Mouse (Mus musculus): ENCODE results near the gene Desi2. TPM values are rescaled to one million over a fixed set of nuclear protein-coding genes. Genes with fewer than 3 reads are reported as not detected.
"Not testable (repeated sequence)": the region's sequence is repeated elsewhere in the genome, so short reads cannot be mapped to it uniquely, and the experiment has no call there.

Desi2 gene
- polyA plus RNA-seq, 1 experiment from 2014 or later = 8.8 TPM

DNA sequence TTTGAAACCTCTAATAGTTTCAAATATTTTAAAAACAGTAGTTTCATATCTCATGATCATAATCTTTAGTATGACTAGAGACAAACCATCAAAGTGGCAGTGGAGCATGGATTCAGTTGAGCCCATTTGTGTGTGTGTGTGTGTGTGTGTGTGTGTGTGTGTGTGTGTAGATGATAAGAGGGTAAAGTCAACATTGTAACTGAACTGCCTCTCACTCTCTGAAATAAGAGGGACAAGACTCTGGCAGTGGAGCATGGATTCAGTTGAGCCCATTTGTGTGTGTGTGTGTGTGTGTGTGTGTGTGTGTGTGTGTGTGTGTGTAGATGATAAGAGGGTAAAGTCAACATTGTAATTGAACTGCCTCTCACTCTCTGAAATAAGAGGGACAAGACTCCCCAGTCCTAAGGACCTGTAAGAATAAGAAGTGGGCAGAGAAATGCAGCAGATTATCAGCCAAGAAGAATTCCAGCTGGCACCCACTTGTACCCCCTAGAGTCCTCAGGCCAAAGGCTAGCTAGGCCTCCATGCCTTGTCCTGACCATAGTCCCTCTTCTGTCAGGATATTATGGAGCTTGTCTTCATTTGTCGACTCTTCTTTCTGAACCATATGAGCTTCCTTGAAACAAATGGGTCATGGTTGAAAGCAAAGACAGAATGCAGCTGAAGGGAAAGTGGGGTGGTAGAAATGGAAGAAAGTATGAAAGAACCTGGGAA is 61.0 kb downstream of the Desi2 start:
- 83% methylated on average over 1 of the region's 1 CpGs for WGBS (ENCODE audit: insufficient replicate concordance)
- Histone ChIP-seq H3K36me3 (ENCODE audit: control insufficient read depth, insufficient read depth) (peaks cover 5% of the 10 kb centered on the region; the same call in 1 of the 2 replicates), H3K4me3 (ENCODE audit: low read depth, low read length) (no peak overlapping the region), H3K9me3 (replicated peaks; ENCODE audit: control insufficient read depth, low read length) (no peaks in the 10 kb centered on the region), H3K27me3 (ENCODE audit: control insufficient read depth, insufficient read depth, low read depth, low read length) (no peaks in the 10 kb centered on the region), H3K9ac (ENCODE audit: low read depth, low read length) (no peak overlapping the region), H3K4me2 (ENCODE audit: low read depth, low read length) (no peak overlapping the region), H3K27ac (ENCODE audit: low read length) (no peak overlapping the region), H3K4me1 (ENCODE audit: control insufficient read depth, low read depth, low read length) (no peaks in the 10 kb centered on the region)
- no peak for ATAC-seq (ENCODE audit: low read depth)

DNA sequence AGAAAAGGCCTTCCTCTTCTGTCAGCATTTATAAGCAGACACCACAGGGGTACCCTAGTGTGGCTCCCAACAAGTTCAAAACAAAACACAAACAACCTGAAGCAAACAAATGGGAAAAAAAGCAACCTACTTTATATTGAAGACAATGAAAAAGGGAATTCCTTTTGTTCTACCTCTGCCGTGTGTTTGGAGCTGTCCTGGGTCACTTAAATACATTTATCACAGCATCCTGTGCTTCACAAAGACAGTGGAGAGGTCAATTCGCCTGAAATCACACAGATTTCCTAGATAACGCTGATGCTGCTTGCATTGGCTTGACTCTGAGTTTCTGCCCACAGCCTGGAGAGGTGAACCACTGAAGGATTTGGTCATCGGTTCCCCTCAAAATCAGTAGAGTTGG is 67.4 kb downstream of the Desi2 start:
- Histone ChIP-seq H3K27me3 (ENCODE audit: control insufficient read depth, insufficient read depth, low read depth, low read length) (no peaks in the 10 kb centered on the region), H3K4me3 (ENCODE audit: low read depth, low read length) (no peak overlapping the region), H3K4me2 (ENCODE audit: low read depth, low read length) (no peak overlapping the region), H3K27ac (ENCODE audit: low read length) (no peak overlapping the region), H3K4me1 (ENCODE audit: control insufficient read depth, low read depth, low read length) (no peaks in the 10 kb centered on the region), H3K9ac (ENCODE audit: low read depth, low read length) (no peak overlapping the region), H3K36me3 (ENCODE audit: control insufficient read depth, insufficient read depth) (no peaks in the 10 kb centered on the region), H3K9me3 (replicated peaks; ENCODE audit: control insufficient read depth, low read length) (no peaks in the 10 kb centered on the region)
- no peak for ATAC-seq (ENCODE audit: low read depth)
- 71% methylated on average over 4 of the region's 4 CpGs for WGBS (ENCODE audit: insufficient replicate concordance)

DNA sequence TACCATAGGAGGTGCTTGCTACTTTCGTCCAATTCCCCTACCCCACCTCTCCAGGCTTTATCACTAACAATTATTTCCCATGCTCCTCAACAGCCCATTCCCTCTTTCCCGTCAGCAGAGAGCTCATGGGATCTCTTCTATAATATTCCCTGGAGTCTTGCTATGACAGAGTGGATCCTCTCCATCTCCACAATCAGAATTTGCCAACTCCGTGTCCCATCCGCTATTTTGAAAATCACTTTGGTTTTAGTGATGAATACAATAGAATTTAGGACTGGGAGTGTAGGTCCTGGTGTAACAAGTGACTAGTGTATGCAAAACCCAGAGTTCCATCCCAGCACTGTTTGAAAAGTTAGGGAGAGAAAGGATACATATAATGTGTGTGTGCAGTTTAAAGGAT is 69.1 kb downstream of the Desi2 start:
- no peak overlapping the region for H3K4me3 ChIP-seq (ENCODE audit: low read depth, low read length)
- H3K4me1 ChIP-seq (ENCODE audit: control insufficient read depth, low read depth, low read length) = no peaks in the 10 kb centered on the region
- no peaks in the 10 kb centered on the region for H3K36me3 ChIP-seq (ENCODE audit: control insufficient read depth, insufficient read depth)
- ATAC-seq (ENCODE audit: low read depth) = no peak
- no peak overlapping the region for H3K27ac ChIP-seq (ENCODE audit: low read length)
- no peaks in the 10 kb centered on the region for H3K27me3 ChIP-seq (ENCODE audit: control insufficient read depth, insufficient read depth, low read depth, low read length)
- 74% methylated on average over 4 of the region's 4 CpGs for WGBS (ENCODE audit: insufficient replicate concordance)
- H3K9ac ChIP-seq (ENCODE audit: low read depth, low read length) = no peak overlapping the region
- H3K4me2 ChIP-seq (ENCODE audit: low read depth, low read length) = no peak overlapping the region
- no peaks in the 10 kb centered on the region for H3K9me3 ChIP-seq (replicated peaks; ENCODE audit: control insufficient read depth, low read length)

DNA sequence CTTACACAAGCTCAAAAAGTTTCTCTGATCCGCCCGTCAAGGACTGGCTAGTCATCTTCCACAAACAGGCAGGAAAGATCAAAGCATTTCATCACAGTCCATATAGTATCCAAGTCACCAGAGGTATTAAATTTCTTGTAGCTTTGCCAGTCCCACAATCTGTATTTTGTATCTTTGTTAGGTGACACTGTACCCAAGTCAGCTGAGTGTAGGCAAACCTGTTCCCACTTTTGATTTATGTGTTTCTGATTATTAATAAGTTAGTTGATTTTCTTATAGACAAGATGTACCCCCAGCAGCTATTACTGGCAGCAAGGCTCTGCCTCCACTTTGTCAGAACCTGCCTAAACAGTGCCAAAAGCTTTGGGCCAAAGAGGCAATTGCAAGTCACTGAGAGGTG is 71.6 kb downstream of the Desi2 start:
- no peak overlapping the region for H3K4me3 ChIP-seq (ENCODE audit: low read depth, low read length)
- no peak overlapping the region for H3K27ac ChIP-seq (ENCODE audit: low read length)
- H3K4me1 ChIP-seq (ENCODE audit: control insufficient read depth, low read depth, low read length) = no peaks in the 10 kb centered on the region
- no peaks in the 10 kb centered on the region for H3K27me3 ChIP-seq (ENCODE audit: control insufficient read depth, insufficient read depth, low read depth, low read length)
- no peaks in the 10 kb centered on the region for H3K9me3 ChIP-seq (replicated peaks; ENCODE audit: control insufficient read depth, low read length)
- H3K4me2 ChIP-seq (ENCODE audit: low read depth, low read length) = no peak overlapping the region
- ATAC-seq (ENCODE audit: low read depth) = no peak
- H3K36me3 ChIP-seq (ENCODE audit: control insufficient read depth, insufficient read depth) = no peaks in the 10 kb centered on the region
- 64% methylated on average over 2 of the region's 2 CpGs for WGBS (ENCODE audit: insufficient replicate concordance)
- H3K9ac ChIP-seq (ENCODE audit: low read depth, low read length) = no peak overlapping the region

DNA sequence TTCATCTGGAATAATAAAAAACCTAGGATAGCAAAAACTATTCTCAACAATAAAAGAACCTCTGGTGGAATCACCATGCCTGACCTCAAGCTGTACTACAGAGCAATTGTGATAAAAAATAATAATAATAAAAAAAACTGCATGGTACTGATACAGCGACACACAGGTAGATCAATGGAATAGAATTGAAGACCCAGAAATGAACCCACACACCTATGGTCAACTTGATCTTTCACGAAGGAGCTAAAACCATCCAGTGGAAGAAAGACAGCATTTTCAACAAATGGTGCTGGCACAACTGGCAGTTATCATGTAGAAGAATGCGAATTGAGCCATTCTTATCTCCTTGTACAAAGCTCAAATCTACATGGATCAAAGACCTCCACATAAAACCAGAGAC is 78.2 kb downstream of the Desi2 start:
- not testable (repeated sequence) for H3K36me3 ChIP-seq (ENCODE audit: control insufficient read depth, insufficient read depth); H3K4me3 ChIP-seq (ENCODE audit: low read depth, low read length); H3K9ac ChIP-seq (ENCODE audit: low read depth, low read length); H3K4me2 ChIP-seq (ENCODE audit: low read depth, low read length); H3K9me3 ChIP-seq (replicated peaks; ENCODE audit: control insufficient read depth, low read length); ATAC-seq (ENCODE audit: low read depth); H3K27me3 ChIP-seq (ENCODE audit: control insufficient read depth, insufficient read depth, low read depth, low read length); H3K4me1 ChIP-seq (ENCODE audit: control insufficient read depth, low read depth, low read length); H3K27ac ChIP-seq (ENCODE audit: low read length)
- WGBS (ENCODE audit: insufficient replicate concordance) = 70% methylated on average over 3 of the region's 3 CpGs

DNA sequence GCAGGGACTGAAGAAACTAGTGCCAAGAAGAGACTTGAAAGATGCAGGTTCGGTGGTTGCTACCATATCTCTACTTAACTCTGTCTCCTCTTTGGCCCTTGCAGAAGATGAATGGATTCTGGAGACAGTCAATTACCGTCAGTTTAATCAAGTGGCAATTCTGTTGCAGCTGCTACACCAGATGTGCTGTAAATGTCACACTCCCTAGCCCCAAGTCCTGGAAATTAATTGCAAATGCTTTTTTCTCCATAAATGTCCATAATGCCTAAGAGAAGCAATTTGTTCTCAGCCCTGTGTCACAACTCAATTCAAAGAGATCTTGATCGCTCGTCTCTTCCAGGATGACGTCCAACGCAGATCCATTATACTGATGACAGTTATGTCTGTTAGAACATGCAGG is 83.4 kb downstream of the Desi2 start:
- peaks cover 3% of the 10 kb centered on the region; the same call in 1 of the 2 replicates for H3K9me3 ChIP-seq (replicated peaks; ENCODE audit: control insufficient read depth, low read length)
- H3K4me3 ChIP-seq (ENCODE audit: low read depth, low read length) = no peak overlapping the region
- H3K9ac ChIP-seq (ENCODE audit: low read depth, low read length) = no peak overlapping the region
- H3K27me3 ChIP-seq (ENCODE audit: control insufficient read depth, insufficient read depth, low read depth, low read length) = peaks cover 4% of the 10 kb centered on the region
- no peak overlapping the region for H3K27ac ChIP-seq (ENCODE audit: low read length)
- no peaks in the 10 kb centered on the region for H3K36me3 ChIP-seq (ENCODE audit: control insufficient read depth, insufficient read depth)
- 68% methylated on average over 6 of the region's 6 CpGs for WGBS (ENCODE audit: insufficient replicate concordance)
- no peak for ATAC-seq (ENCODE audit: low read depth)
- H3K4me1 ChIP-seq (ENCODE audit: control insufficient read depth, low read depth, low read length) = no peaks in the 10 kb centered on the region; the same call in 1 of the 2 replicates
- H3K4me2 ChIP-seq (ENCODE audit: low read depth, low read length) = no peak overlapping the region

DNA sequence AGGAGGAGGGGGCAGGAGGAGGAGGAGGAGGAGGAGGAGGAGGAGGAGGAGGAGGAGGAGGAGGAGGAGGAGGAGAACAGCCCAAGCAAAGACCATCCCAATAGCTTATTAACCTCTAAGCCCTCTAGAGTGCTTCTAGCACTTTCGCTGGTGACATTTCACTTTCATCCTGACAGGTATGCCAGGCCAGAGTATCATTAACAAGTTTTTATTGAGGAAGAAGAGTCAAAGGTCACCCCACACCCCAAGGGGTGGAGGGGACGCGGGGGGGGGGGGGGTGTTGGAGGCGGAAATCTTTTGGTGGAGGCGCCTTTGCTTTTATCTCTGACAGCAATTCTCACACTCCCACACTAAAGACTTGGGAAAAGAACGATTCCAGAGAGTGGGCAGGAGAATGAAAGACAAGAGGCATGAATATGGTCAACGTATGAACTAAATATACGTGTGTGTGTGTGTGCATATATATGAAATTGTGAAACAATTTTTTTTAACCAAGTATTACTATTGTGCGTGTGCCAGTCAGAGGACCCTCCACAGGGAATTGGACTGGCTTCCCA is 88.0 kb downstream of the Desi2 start:
- Histone ChIP-seq H3K4me3 (ENCODE audit: low read depth, low read length) (no peak overlapping the region), H3K36me3 (ENCODE audit: control insufficient read depth, insufficient read depth) (no peaks in the 10 kb centered on the region), H3K27me3 (ENCODE audit: control insufficient read depth, insufficient read depth, low read depth, low read length) (peaks cover 23% of the 10 kb centered on the region), H3K27ac (ENCODE audit: low read length) (no peak overlapping the region), H3K4me1 (ENCODE audit: control insufficient read depth, low read depth, low read length) (no peaks in the 10 kb centered on the region; the same call in 1 of the 2 replicates), H3K9ac (ENCODE audit: low read depth, low read length) (no peak overlapping the region), H3K9me3 (replicated peaks; ENCODE audit: control insufficient read depth, low read length) (peaks cover 3% of the 10 kb centered on the region; the same call in 1 of the 2 replicates), H3K4me2 (ENCODE audit: low read depth, low read length) (peak overlapping the region; percentile 67)
- no peak for ATAC-seq (ENCODE audit: low read depth)
- 41% methylated on average over 9 of the region's 9 CpGs for WGBS (ENCODE audit: insufficient replicate concordance)

DNA sequence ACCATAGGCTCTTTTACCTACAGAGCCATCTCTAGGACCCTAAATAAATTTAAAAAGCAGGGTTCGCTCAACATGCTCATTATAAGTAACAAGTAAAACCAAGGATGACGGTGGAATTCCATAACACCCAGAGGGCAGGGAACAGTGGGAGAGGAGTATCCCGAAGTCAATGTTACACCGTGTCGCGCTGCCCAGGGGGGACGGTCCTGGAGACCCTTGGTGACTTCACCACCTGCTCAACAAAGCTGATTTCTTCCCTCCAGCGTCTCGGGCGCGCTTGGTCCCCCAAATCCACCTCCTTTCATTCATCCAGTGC is 88.5 kb downstream of the Desi2 start:
- Histone ChIP-seq H3K4me2 (ENCODE audit: low read depth, low read length) (peak overlapping the region; percentile 67), H3K27me3 (ENCODE audit: control insufficient read depth, insufficient read depth, low read depth, low read length) (peaks cover 23% of the 10 kb centered on the region), H3K9ac (ENCODE audit: low read depth, low read length) (no peak overlapping the region), H3K27ac (ENCODE audit: low read length) (no peak overlapping the region), H3K9me3 (replicated peaks; ENCODE audit: control insufficient read depth, low read length) (peaks cover 3% of the 10 kb centered on the region; the same call in 1 of the 2 replicates), H3K36me3 (ENCODE audit: control insufficient read depth, insufficient read depth) (no peaks in the 10 kb centered on the region), H3K4me1 (ENCODE audit: control insufficient read depth, low read depth, low read length) (no peaks in the 10 kb centered on the region; the same call in 1 of the 2 replicates), H3K4me3 (ENCODE audit: low read depth, low read length) (peak overlapping the region; percentile 60)
- ATAC-seq (ENCODE audit: low read depth) = no peak
- WGBS (ENCODE audit: insufficient replicate concordance) = 10% methylated on average over 11 of the region's 11 CpGs

DNA sequence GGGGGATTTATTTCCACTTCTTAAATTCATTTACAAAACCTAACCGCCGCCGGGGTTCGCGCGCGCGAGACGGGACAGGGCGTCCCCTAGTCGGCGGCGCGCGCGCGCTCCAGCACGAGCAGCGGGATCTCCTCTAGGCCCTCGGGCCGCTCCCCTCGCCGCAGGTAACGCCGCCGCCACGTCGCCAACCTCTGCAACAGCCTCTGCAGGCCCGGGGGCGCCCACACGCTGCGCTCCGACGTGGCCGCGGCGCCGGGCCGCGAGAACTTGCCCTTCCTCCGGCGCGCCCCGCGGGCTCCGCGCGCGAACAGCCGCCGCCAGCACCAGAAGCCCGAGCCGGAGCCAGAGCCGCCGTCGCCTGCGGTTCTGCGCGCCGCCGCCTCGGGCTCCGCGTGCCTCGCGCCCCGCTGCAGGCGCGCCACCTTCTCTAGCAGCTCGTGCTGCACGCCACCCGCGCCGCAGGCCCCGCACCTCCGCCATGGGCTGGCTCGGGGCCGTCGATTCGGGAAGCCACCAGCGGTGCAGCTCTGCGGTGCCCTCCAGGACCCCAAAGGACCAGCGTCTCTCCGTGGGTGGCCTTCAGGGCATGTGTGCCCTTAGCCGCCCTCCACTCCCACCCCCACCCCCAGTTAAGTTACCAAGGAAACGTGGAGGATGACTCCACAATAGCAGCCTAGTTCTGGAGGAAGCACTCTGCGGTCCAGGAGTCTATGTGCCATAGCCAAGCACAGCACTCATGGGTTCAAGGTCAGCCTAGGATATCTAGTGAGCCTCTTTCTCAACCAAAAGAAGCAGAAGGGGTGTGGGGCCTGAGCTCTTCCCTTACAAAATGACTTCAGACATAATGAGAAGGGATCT is 89.1 kb downstream of the Desi2 start:
- no peaks in the 10 kb centered on the region for H3K36me3 ChIP-seq (ENCODE audit: control insufficient read depth, insufficient read depth)
- no peak overlapping the region for H3K27ac ChIP-seq (ENCODE audit: low read length)
- H3K4me1 ChIP-seq (ENCODE audit: control insufficient read depth, low read depth, low read length) = no peaks in the 10 kb centered on the region; the same call in 1 of the 2 replicates
- peaks cover 3% of the 10 kb centered on the region; the same call in 1 of the 2 replicates for H3K9me3 ChIP-seq (replicated peaks; ENCODE audit: control insufficient read depth, low read length)
- peak overlapping the region; percentile 53; the same call in 1 of the 2 replicates for H3K9ac ChIP-seq (ENCODE audit: low read depth, low read length)
- H3K27me3 ChIP-seq (ENCODE audit: control insufficient read depth, insufficient read depth, low read depth, low read length) = peaks cover 23% of the 10 kb centered on the region
- ATAC-seq (ENCODE audit: low read depth) = peak; percentile 72
- H3K4me3 ChIP-seq (ENCODE audit: low read depth, low read length) = peak overlapping the region; percentile 60
- 1% methylated on average over 83 of the region's 87 CpGs for WGBS (ENCODE audit: insufficient replicate concordance)
- H3K4me2 ChIP-seq (ENCODE audit: low read depth, low read length) = peak overlapping the region; percentile 67

All from liver, embryonic 16.5 days (tissue).